Mouse (Mus musculus) MEL (cell line): ENCODE data around the gene Sgpp2. TPM values are rescaled to one million over a fixed set of nuclear protein-coding genes. Genes with fewer than 3 reads are reported as not detected.

ENCODE experiments used
- DNase-seq: peaks from one replicate; pipeline ENCODE4 v3.0.0; 2011; ENCODE audit warnings: low read depth, low spot score
- H3K27ac ChIP-seq: 2 replicates; pipeline ENCODE4 v1.5.1; 2012; ENCODE audit warnings: low read depth, mild to moderate bottlenecking, control low read depth, low read length, moderate library complexity; ENCODE audit not compliant: control insufficient read depth
- H3K27me3 ChIP-seq, 2 experiments: fragments of 150-350 bp in 1 of 2; sonication (generic) in 1 of 2; 2 replicates each; pipeline ENCODE4 v1.6.1; 2012; ENCODE audit warnings: low read length in 2 of 2, mild to moderate bottlenecking in 2 of 2, improper control_type of control experiment in 1 of 2, moderate library complexity in 1 of 2; ENCODE audit not compliant: insufficient read depth in 2 of 2, control insufficient read depth in 1 of 2
- H3K36me3 ChIP-seq, 2 experiments: 2 replicates each; pipeline ENCODE4 v1.6.1; 2012 to 2014; ENCODE audit warnings: low read length in 2 of 2, improper control_type of control experiment in 1 of 2, inconsistent platforms in 1 of 2, mild to moderate bottlenecking in 1 of 2; ENCODE audit not compliant: insufficient read depth in 2 of 2, control insufficient read depth in 1 of 2
- H3K4me1 ChIP-seq, 2 experiments: fragments of 150-350 bp in 1 of 2; sonication (generic) in 1 of 2; 2 replicates each; pipeline ENCODE4 v1.6.1; 2012; ENCODE audit warnings: low read length in 2 of 2, improper control_type of control experiment in 1 of 2, mild to moderate bottlenecking in 1 of 2; ENCODE audit not compliant: insufficient read depth in 2 of 2, control insufficient read depth in 1 of 2
- H3K4me3 ChIP-seq, 2 experiments: fragments of 150-350 bp in 1 of 2; sonication (generic) in 1 of 2; 2 replicates each; pipeline ENCODE4 v1.5.1; 2012; ENCODE audit warnings: low read depth in 2 of 2, low read length in 2 of 2, mild to moderate bottlenecking in 2 of 2, moderate library complexity in 2 of 2, control low read depth in 1 of 2, improper control_type of control experiment in 1 of 2; ENCODE audit not compliant: control insufficient read depth in 1 of 2, insufficient read depth in 1 of 2
- H3K79me2 ChIP-seq: 2 replicates; pipeline ENCODE4 v1.6.1; 2012; ENCODE audit warnings: mild to moderate bottlenecking, low read length, moderate library complexity; ENCODE audit not compliant: control insufficient read depth, poor library complexity, insufficient read depth
- H3K9ac ChIP-seq: 2 replicates; pipeline ENCODE4 v1.6.1; 2012; ENCODE audit warnings: low read depth, mild to moderate bottlenecking, control low read depth, low read length, moderate library complexity; ENCODE audit not compliant: control insufficient read depth, poor library complexity, severe bottlenecking
- H3K9me3 ChIP-seq: fragments of 150-350 bp; sonication (generic); replicated peaks from 2 replicates; pipeline ENCODE4 v1.6.1; 2012; ENCODE audit warnings: mild to moderate bottlenecking, low read length, improper control_type of control experiment, moderate library complexity; ENCODE audit not compliant: insufficient read depth
- CTCF ChIP-seq, 3 experiments: IDR thresholded peaks in 2 of 3; conservative IDR thresholded peaks in 1 of 3; 2 replicates each; pipeline ENCODE4 v1.5.1; 2011 to 2012; ENCODE audit warnings: low read length in 3 of 3, low read depth in 2 of 3, mild to moderate bottlenecking in 2 of 3, improper control_type of control experiment in 1 of 3, inconsistent platforms in 1 of 3, mixed read lengths in 1 of 3, moderate library complexity in 1 of 3; ENCODE audit not compliant: control insufficient read depth in 1 of 3, insufficient read depth in 1 of 3, poor library complexity in 1 of 3, severe bottlenecking in 1 of 3
- MAZ ChIP-seq: IDR thresholded peaks from 2 replicates; pipeline ENCODE4 v1.6.1; 2012; ENCODE audit warnings: low read depth, mild to moderate bottlenecking, inconsistent platforms, low read length, improper control_type of control experiment
- MXI1 ChIP-seq: IDR thresholded peaks from 2 replicates; pipeline ENCODE4 v1.6.1; 2011; ENCODE audit warnings: mild to moderate bottlenecking, low read depth, low read length, improper control_type of control experiment
- RAD21 ChIP-seq: IDR thresholded peaks from 2 replicates; pipeline ENCODE4 v1.6.1; 2011; ENCODE audit warnings: mild to moderate bottlenecking, low read depth, low read length, improper control_type of control experiment
- SMC3 ChIP-seq: IDR thresholded peaks from 2 replicates; pipeline ENCODE4 v1.6.1; 2011; ENCODE audit warnings: low read depth, low read length, improper control_type of control experiment
- polyA plus RNA-seq, 2 experiments: library from polyadenylated mRNA; stranded (reverse) in 1 of 2; unstranded in 1 of 2; fragments of >175 nt in 1 of 2; fragments of >200 nt in 1 of 2; gene quantifications; 2 replicates each; pipeline versions ENCODE4 v1.2.1 to v1.2.4; 2012; ENCODE audit warnings: low replicate concordance in 2 of 2, low read depth in 1 of 2; ENCODE audit not compliant: insufficient read length in 2 of 2, insufficient read depth in 1 of 2, missing spikeins in 1 of 2
- total RNA-seq: library from RNA; depleted of rRNA; stranded (reverse); fragments of 300-350 nt; gene quantifications from 2 replicates; pipeline ENCODE4 v1.2.3, GENCODE M21; 2012; rRNA removed

Sgpp2 gene
- total and polyA plus RNA-seq, 3 experiments: 0.08 to 0.12 TPM; not detected in 1

GRCm38 (mm10) chr1:78453886-78454285, 143.7 kb downstream of the Sgpp2 start:
- Histone ChIP-seq H3K4me3 (no peak overlapping the region), H3K9ac (no peak overlapping the region), H3K4me1 (no peaks in the 10 kb centered on the region), H3K79me2 (no peaks in the 10 kb centered on the region)
- TF ChIP-seq MAZ (no peak), SMC3 (no peak)
- TF ChIP-seq, all 39 proteins: peak for 0
- H3K27me3 ChIP-seq: no peaks in the 10 kb centered on the region
- H3K9me3 ChIP-seq: no peaks in the 10 kb centered on the region
- DNase-seq: no peak
- H3K36me3 ChIP-seq: peaks cover 0 to 27% of the 10 kb centered on the region in 2 experiments; a peak in 2 of 4 replicates
- no peak overlapping the region for H3K27ac ChIP-seq

GRCm38 (mm10) chr1:78454659-78455058, 144.5 kb downstream of the Sgpp2 start:
- no peaks in the 10 kb centered on the region for H3K9me3 ChIP-seq
- no peak overlapping the region for H3K27ac ChIP-seq
- TF ChIP-seq RAD21 (peak; percentile 10), SMC3 (0 out of 2 replicates have a peak, but pooled peaks have one; percentile 14), CTCF (IDR thresholded peaks at IDR 0.05 in 2 of 3, conservative IDR thresholded peaks at IDR 0.05 in 1 of 3; ENCODE audit: control insufficient read depth in 1 of 3, insufficient read depth in 1 of 3, low read depth in 2 of 3, low read length in 3 of 3, poor library complexity in 1 of 3, severe bottlenecking in 1 of 3) (peak; percentile 18 to 52 (median 42); a peak in 5 of 6 replicates), MXI1 (no peak)
- H3K79me2 ChIP-seq: no peaks in the 10 kb centered on the region
- peak; percentile 39 for DNase-seq
- no peak overlapping the region for H3K4me3 ChIP-seq
- H3K27me3 ChIP-seq: no peaks in the 10 kb centered on the region
- H3K36me3 ChIP-seq: peaks cover 0 to 19% of the 10 kb centered on the region in 2 experiments; a peak in 2 of 4 replicates
- H3K4me1 ChIP-seq: no peaks in the 10 kb centered on the region
- no peak overlapping the region for H3K9ac ChIP-seq

Other genes with a start within 250 kb of the Sgpp2 start
- gene Pax3, start 113.2 kb upstream of the Sgpp2 start, total RNA-seq: not detected in 2 replicates
- not detected for gene Pax3, start 113.2 kb upstream of the Sgpp2 start, polyA plus RNA-seq
- gene Farsb, start 178.6 kb downstream of the Sgpp2 start, total RNA-seq: 113 and 119 TPM in 2 replicates
- gene Farsb, start 178.6 kb downstream of the Sgpp2 start, polyA plus RNA-seq: 100 to 1,000 TPM; 122 to 154 TPM
- not detected in 2 replicates for gene Mogat1, start 200.6 kb downstream of the Sgpp2 start, total RNA-seq
- not detected for gene Mogat1, start 200.6 kb downstream of the Sgpp2 start, polyA plus RNA-seq
- gene BC035947, start 201.8 kb downstream of the Sgpp2 start, total RNA-seq: not detected in 2 replicates
- not detected for gene BC035947, start 201.8 kb downstream of the Sgpp2 start, polyA plus RNA-seq